Mouse (Mus musculus) brain, embryonic 14.5 days (tissue): ENCODE results near the gene Zscan5b.

ENCODE experiments used
- CTCF ChIP-seq: fragments of 200-500 bp; IDR thresholded peaks from 2 replicates; pipeline ENCODE4 v1.5.1; 2012; ENCODE audit warnings: inconsistent platforms, mild to moderate bottlenecking, moderate library complexity, borderline replicate concordance; ENCODE audit not compliant: insufficient read depth, insufficient read length; ENCODE audit errors: extremely low read depth
- POLR2A ChIP-seq: fragments of 200-500 bp; IDR thresholded peaks from 2 replicates; pipeline ENCODE4 v1.6.1; 2012; ENCODE audit warnings: mild to moderate bottlenecking, inconsistent platforms, borderline replicate concordance; ENCODE audit not compliant: poor library complexity, insufficient read depth, insufficient read length, severe bottlenecking; ENCODE audit errors: extremely low read depth

- TF ChIP-seq POLR2A = no peak
- TF ChIP-seq CTCF = no peak
Observed at GRCm38 (mm10) chr7:6185391-6185790, 36.7 kb upstream of the Zscan5b start.
